Mouse (Mus musculus) myocyte (in vitro differentiated cells): Measurements from ENCODE around the gene Shisa3. TPM values are rescaled to one million over a fixed set of nuclear protein-coding genes. Genes with fewer than 3 reads are reported as not detected.

Experiments used
- H3K27me3 ChIP-seq: one replicate; pipeline ENCODE4 v1.6.1; 2011; ENCODE audit not compliant: control insufficient read depth, insufficient read depth, insufficient read length
- H3K36me3 ChIP-seq: one replicate; pipeline ENCODE4 v1.6.1; 2011; ENCODE audit not compliant: control insufficient read depth, insufficient read depth
- H3K4me2 ChIP-seq: one replicate; pipeline ENCODE4 v1.6.1; 2011; ENCODE audit warnings: low read depth, control low read depth
- H3K4me3 ChIP-seq: one replicate; pipeline ENCODE4 v1.5.1; 2011; ENCODE audit warnings: mild to moderate bottlenecking, control low read depth, moderate library complexity
- H3K79me2 ChIP-seq: one replicate; pipeline ENCODE4 v1.6.1; 2011; ENCODE audit not compliant: control insufficient read depth, insufficient read depth
- H3ac ChIP-seq: one replicate; pipeline ENCODE4 v1.6.1; 2011; ENCODE audit not compliant: control insufficient read depth, insufficient read length
- CEBPB ChIP-seq: IDR thresholded peaks from 2 replicates; pipeline ENCODE4 v1.6.1; 2011; ENCODE audit warnings: mild to moderate bottlenecking, moderate library complexity; ENCODE audit not compliant: poor library complexity, insufficient read depth, severe bottlenecking
- E2F4 ChIP-seq: IDR thresholded peaks from one replicate; pipeline ENCODE4 v1.6.1; 2011; ENCODE audit warnings: mild to moderate bottlenecking, control low read depth, moderate library complexity; ENCODE audit not compliant: insufficient read depth
- MAX ChIP-seq: IDR thresholded peaks from one replicate; pipeline ENCODE4 v1.6.1; 2011; ENCODE audit warnings: low read depth, mild to moderate bottlenecking, control low read depth
- MYOD1 ChIP-seq, 3 experiments: IDR thresholded peaks; one replicate each; pipeline ENCODE4 v1.6.1; 2011; ENCODE audit warnings: control low read depth in 2 of 3, low read depth in 2 of 3, mild to moderate bottlenecking in 2 of 3, moderate library complexity in 1 of 3; ENCODE audit not compliant: insufficient read length in 2 of 3, control insufficient read depth in 1 of 3
- MYOG ChIP-seq, 3 experiments: IDR thresholded peaks; one replicate each; pipeline ENCODE4 v1.6.1; 2011; ENCODE audit warnings: control low read depth in 2 of 3, low read depth in 2 of 3, mild to moderate bottlenecking in 2 of 3; ENCODE audit not compliant: insufficient read length in 2 of 3, control insufficient read depth in 1 of 3, insufficient read depth in 1 of 3
- POLR2A ChIP-seq: IDR thresholded peaks from one replicate; pipeline ENCODE4 v1.6.1; 2011; ENCODE audit warnings: low read depth, mild to moderate bottlenecking, control low read depth, moderate library complexity; ENCODE audit not compliant: insufficient read length
- POLR2AphosphoS2 ChIP-seq: IDR thresholded peaks from one replicate; pipeline ENCODE4 v1.6.1; 2011; ENCODE audit warnings: low read depth, control low read depth; ENCODE audit not compliant: insufficient read length
- REST ChIP-seq: IDR thresholded peaks from one replicate; pipeline ENCODE4 v1.6.1; 2011; ENCODE audit warnings: mild to moderate bottlenecking, control low read depth, moderate library complexity; ENCODE audit not compliant: insufficient read depth, insufficient read length
- SRF ChIP-seq: IDR thresholded peaks from one replicate; pipeline ENCODE4 v1.6.1; 2011; ENCODE audit warnings: low read depth; ENCODE audit not compliant: control insufficient read depth, insufficient read length
- TCF12 ChIP-seq: IDR thresholded peaks from one replicate; pipeline ENCODE4 v1.6.1; 2011; ENCODE audit warnings: mild to moderate bottlenecking, control low read depth; ENCODE audit not compliant: poor library complexity, insufficient read depth, severe bottlenecking
- TCF3 ChIP-seq: IDR thresholded peaks from one replicate; pipeline ENCODE4 v1.6.1; 2011; ENCODE audit warnings: low read depth, control low read depth; ENCODE audit not compliant: insufficient read length
- USF1 ChIP-seq: IDR thresholded peaks from one replicate; pipeline ENCODE4 v1.6.1; 2011; ENCODE audit warnings: low read depth, mild to moderate bottlenecking, control low read depth, moderate library complexity
- polyA plus RNA-seq: library from polyadenylated mRNA; unstranded; fragments of >200 nt; fragmentation: generic; extraction: Trizol; gene quantifications from one replicate; pipeline ENCODE4 v1.2.1, GENCODE M21; 2012; ENCODE audit warnings: missing spikeins

Shisa3 gene
- polyA plus RNA-seq, 1 experiment, result not detected

DNA sequence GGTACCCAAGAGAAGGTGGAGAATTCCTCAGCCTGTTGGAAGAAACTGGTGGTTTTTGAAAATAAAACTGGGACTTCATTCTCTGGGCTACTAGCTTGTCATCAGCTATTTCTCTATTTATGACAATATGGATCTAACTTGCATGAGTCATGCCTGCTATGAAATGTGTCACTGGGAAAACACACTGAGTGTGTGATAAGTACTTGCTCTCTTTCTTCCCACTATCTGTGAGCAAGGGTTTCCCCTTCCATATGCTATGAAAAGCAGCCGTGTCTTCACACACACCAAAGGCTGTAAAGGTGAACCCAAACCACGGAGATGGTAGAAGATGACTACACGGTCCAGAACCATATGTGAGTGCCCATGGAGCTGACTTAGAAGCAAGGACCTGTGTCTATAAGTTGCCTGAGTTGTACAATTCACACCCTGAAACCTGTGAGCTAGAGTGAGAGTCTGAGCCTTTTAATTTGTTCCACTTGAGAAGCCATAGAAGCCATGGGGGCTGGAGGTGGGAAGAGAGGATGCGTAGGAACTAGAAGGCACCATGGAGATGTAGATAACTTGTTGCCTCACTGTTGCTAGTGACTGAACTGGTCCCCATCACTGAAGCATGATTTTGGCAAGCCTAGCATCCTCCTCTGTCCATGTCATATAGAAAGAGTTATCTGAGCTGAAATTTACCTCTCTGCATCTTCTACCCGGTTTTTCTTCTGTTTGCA lies 36.0 kb downstream of the Shisa3 start:
- Histone ChIP-seq H3K4me3 (no peak overlapping the region), H3K36me3 (no peaks in the 10 kb centered on the region), H3K4me2 (no peak overlapping the region), H3K27me3 (no peaks in the 10 kb centered on the region), H3ac (no peak overlapping the region), H3K79me2 (no peaks in the 10 kb centered on the region)
- TF ChIP-seq MYOD1 (IDR thresholded peaks at IDR 0.05; ENCODE audit: control insufficient read depth in 1 of 3, insufficient read length in 2 of 3, low read depth in 2 of 3) (no peak), CEBPB (no peak), SRF (no peak), TCF12 (no peak), E2F4 (no peak), POLR2A (no peak), REST (no peak), MYOG (IDR thresholded peaks at IDR 0.05; ENCODE audit: control insufficient read depth in 1 of 3, insufficient read depth in 1 of 3, insufficient read length in 2 of 3, low read depth in 2 of 3) (no peak), POLR2AphosphoS2 (no peak), TCF3 (no peak), USF1 (no peak), MAX (no peak)

DNA sequence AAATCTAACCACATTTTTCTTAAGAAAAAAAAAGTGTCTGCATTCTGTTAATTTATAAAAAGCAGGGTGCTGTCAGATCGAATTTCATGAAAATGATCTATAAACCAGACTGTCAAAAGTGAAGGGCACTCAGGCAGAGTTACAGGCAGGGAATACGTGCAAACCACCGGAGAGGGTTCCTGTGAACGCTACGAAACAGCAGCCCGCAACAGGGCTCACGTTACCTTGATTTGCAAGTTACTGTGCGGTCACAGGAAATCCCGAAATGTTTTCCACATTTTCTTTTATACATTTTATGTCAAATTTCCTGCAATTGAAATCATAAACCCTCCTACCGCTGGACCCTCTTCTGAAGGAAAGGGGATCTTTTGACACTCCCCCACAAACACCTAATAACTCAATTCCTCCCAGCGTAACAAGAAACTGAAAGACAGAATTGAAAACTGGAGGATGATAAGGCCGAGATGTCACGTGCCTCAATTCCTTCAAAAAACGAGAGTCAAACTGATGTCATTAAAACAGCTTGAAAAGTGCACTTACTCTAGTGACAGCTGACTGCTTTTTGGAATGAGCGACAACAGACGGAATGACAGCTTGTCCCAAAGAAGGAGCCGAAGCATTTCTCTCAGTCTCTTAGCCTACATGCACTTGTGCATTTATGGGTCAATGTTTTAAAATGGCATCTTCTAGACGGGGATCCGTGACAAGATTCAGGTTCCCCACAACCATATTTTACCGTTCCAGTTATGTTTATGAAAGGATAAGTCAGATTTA lies 39.3 kb downstream of the Shisa3 start:
- Histone ChIP-seq H3K4me3 (no peak overlapping the region), H3ac (no peak overlapping the region), H3K36me3 (no peaks in the 10 kb centered on the region), H3K79me2 (no peaks in the 10 kb centered on the region), H3K27me3 (no peaks in the 10 kb centered on the region), H3K4me2 (no peak overlapping the region)
- no peak for TF ChIP-seq MYOG (IDR thresholded peaks at IDR 0.05; ENCODE audit: control insufficient read depth in 1 of 3, insufficient read depth in 1 of 3, insufficient read length in 2 of 3, low read depth in 2 of 3)
- TF ChIP-seq POLR2A, result no peak
- no peak for TF ChIP-seq E2F4
- no peak for TF ChIP-seq SRF
- TF ChIP-seq REST, result no peak
- no peak for TF ChIP-seq CEBPB
- TF ChIP-seq MYOD1 (IDR thresholded peaks at IDR 0.05; ENCODE audit: control insufficient read depth in 1 of 3, insufficient read length in 2 of 3, low read depth in 2 of 3), result no peak
- TF ChIP-seq MAX, result no peak
- TF ChIP-seq USF1, result no peak
- no peak for TF ChIP-seq POLR2AphosphoS2
- no peak for TF ChIP-seq TCF3
- TF ChIP-seq TCF12, result no peak

DNA sequence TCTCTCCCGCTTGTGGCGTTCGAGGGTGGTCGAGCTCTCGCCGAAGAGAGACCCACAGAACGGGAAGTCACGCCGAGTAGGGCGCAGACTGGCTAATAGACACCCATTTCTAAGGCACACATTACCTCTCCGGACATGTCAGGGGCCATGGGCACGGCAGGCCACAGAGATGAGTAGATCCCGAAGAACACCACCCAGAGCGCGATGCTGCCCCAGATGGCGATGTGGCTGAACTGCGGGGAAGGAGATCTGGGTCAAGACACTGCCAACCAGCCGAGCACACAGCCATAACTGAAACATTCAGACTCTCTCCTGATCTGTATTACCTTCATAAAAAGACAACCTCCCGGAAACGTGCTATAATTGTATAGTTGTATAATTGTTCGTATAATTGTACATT lies 39.9 kb downstream of the Shisa3 start:
- Histone ChIP-seq H3ac (no peak overlapping the region), H3K4me3 (no peak overlapping the region), H3K4me2 (no peak overlapping the region), H3K79me2 (no peaks in the 10 kb centered on the region), H3K27me3 (no peaks in the 10 kb centered on the region), H3K36me3 (no peaks in the 10 kb centered on the region)
- TF ChIP-seq POLR2AphosphoS2 (no peak), E2F4 (no peak), REST (no peak), SRF (no peak), MYOD1 (IDR thresholded peaks at IDR 0.05; ENCODE audit: control insufficient read depth in 1 of 3, insufficient read length in 2 of 3, low read depth in 2 of 3) (no peak), MYOG (IDR thresholded peaks at IDR 0.05; ENCODE audit: control insufficient read depth in 1 of 3, insufficient read depth in 1 of 3, insufficient read length in 2 of 3, low read depth in 2 of 3) (no peak), POLR2A (no peak), TCF12 (no peak), MAX (no peak), USF1 (no peak), CEBPB (no peak), TCF3 (no peak)

DNA sequence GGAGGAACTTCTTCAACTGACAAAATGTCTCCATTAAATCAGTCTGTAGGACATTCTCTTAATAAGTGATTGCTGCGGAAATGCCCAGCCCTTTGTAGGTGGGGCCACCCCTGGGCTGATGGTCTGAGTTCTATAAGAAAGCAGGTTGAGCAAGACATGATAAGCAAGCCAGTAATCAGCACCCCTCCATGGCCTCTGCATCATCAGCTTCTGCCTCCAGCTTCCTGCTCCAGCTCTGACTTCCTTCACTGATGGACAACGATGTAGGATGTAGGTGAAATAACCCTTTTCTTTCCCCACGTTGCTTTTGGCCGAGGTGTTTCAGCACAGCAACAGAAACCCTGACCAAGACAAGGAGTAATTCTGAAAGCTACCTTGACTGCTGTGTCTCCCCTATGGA lies 41.5 kb downstream of the Shisa3 start:
- no peaks in the 10 kb centered on the region for H3K79me2 ChIP-seq
- H3ac ChIP-seq, result no peak overlapping the region
- no peaks in the 10 kb centered on the region for H3K27me3 ChIP-seq
- no peak for TF ChIP-seq TCF12
- H3K4me2 ChIP-seq, result no peak overlapping the region
- no peak overlapping the region for H3K4me3 ChIP-seq
- no peaks in the 10 kb centered on the region for H3K36me3 ChIP-seq
